Mouse (Mus musculus) heart, embryonic 12.5 days (tissue): Measurements from ENCODE around the gene Fev. TPM values are rescaled to one million over a fixed set of nuclear protein-coding genes. Genes with fewer than 3 reads are reported as not detected.
A peak's percentile ranks its signal among the peaks of the same experiment; 100 is the strongest.

Experiments used
- ATAC-seq: fragments of 200-750 bp; cut with Nextera tagmentation; 2 replicates; pipeline ENCODE4 v1.8.0; 2017; ENCODE audit warnings: moderate TSS enrichment, moderate library complexity; ENCODE audit not compliant: insufficient number of reproducible peaks, low FRiP score
- H3K27ac ChIP-seq: fragments of 300-500 bp; sonication (generic); 2 replicates; pipeline ENCODE4 v1.5.1; 2016; ENCODE audit warnings: mild to moderate bottlenecking, moderate library complexity; ENCODE audit not compliant: poor library complexity, severe bottlenecking
- H3K27me3 ChIP-seq: fragments of 300-500 bp; sonication (generic); replicated peaks from 2 replicates; pipeline ENCODE4 v1.6.1; 2016; ENCODE audit warnings: mild to moderate bottlenecking, moderate library complexity
- H3K36me3 ChIP-seq: fragments of 300-500 bp; sonication (generic); 2 replicates; pipeline ENCODE4 v1.6.1; 2016; ENCODE audit warnings: mild to moderate bottlenecking, moderate library complexity
- H3K4me1 ChIP-seq: fragments of 300-500 bp; sonication (generic); replicated peaks from 2 replicates; pipeline ENCODE4 v1.6.1; 2016; ENCODE audit warnings: mild to moderate bottlenecking
- H3K4me2 ChIP-seq: fragments of 300-500 bp; sonication (generic); 2 replicates; pipeline ENCODE4 v1.6.1; 2016; ENCODE audit warnings: mild to moderate bottlenecking, moderate library complexity
- H3K4me3 ChIP-seq: fragments of 300-500 bp; sonication (generic); 2 replicates; pipeline ENCODE4 v1.5.1; 2016; ENCODE audit warnings: mild to moderate bottlenecking
- H3K9ac ChIP-seq: fragments of 300-500 bp; sonication (generic); 2 replicates; pipeline ENCODE4 v1.6.1; 2016; ENCODE audit warnings: mild to moderate bottlenecking, moderate library complexity
- H3K9me3 ChIP-seq: fragments of 300-500 bp; sonication (generic); replicated peaks from 2 replicates; pipeline ENCODE4 v1.6.1; 2016; ENCODE audit warnings: mild to moderate bottlenecking, moderate library complexity
- WGBS: fragments of 180-500 bp; shearing (Covaris S2); methylation state at CpG from one replicate; pipeline ENCODE4 v1.1.7; 2016; 5-methylcytosine and 5-hydroxymethylcytosine counted together
- polyA plus RNA-seq: library from polyadenylated mRNA; unstranded; fragments of >200 nt; fragmentation: Nextera tagmentation; extraction: Ambion mirVana; gene quantifications from 2 replicates; pipeline ENCODE4 v1.2.1, GENCODE M21; 2016

The Fev gene
- polyA plus RNA-seq, 1 experiment from 2014 or later, result 4.0 TPM

- peaks cover 25% of the 10 kb centered on the region for H3K4me1 ChIP-seq
- H3K27me3 ChIP-seq, result peaks cover 98% of the 10 kb centered on the region
- H3K4me2 ChIP-seq, result no peak overlapping the region
- no peaks in the 10 kb centered on the region for H3K36me3 ChIP-seq
- H3K9ac ChIP-seq, result no peak overlapping the region
- no peak overlapping the region for H3K4me3 ChIP-seq
- no peaks in the 10 kb centered on the region for H3K9me3 ChIP-seq
- H3K27ac ChIP-seq, result no peak overlapping the region
- ATAC-seq, result no peak
- WGBS, result 17% methylated on average over 4 of the region's 4 CpGs
Observed at GRCm38 (mm10) chr1:74894966-74895365, 9.7 kb upstream of the Fev start.

- no peak for ATAC-seq
Observed at GRCm38 (mm10) chr1:74893134-74893855, 8.1 kb upstream of the Fev start, which contains the start of gene Cryba2. TSS of gene Cryba2 (minus strand) at chr1:74893143.

GRCm38 (mm10) chr1:74892351-74893133 lies 7.3 kb upstream of the Fev start:
- Histone ChIP-seq H3K27me3 (peaks cover 88% of the 10 kb centered on the region), H3K4me2 (0 out of 2 replicates have a peak overlapping the region, but pooled peaks have one; percentile 4), H3K4me1 (peaks cover 11% of the 10 kb centered on the region; the same call in 1 of the 2 replicates), H3K9me3 (no peaks in the 10 kb centered on the region), H3K27ac (no peak overlapping the region), H3K9ac (no peak overlapping the region), H3K36me3 (no peaks in the 10 kb centered on the region), H3K4me3 (0 out of 2 replicates have a peak overlapping the region, but pooled peaks have one; percentile 2)
- ATAC-seq, result no peak
- 2% methylated on average over 39 of the region's 39 CpGs for WGBS

More at GRCm38 (mm10) chr1:74893134-74893855, 8.1 kb upstream of the Fev start, which contains the start of gene Cryba2:
- H3K4me3 ChIP-seq, result 0 out of 2 replicates have a peak within 1 kb of the TSS, but pooled peaks have one; percentile 2
- peaks cover 17% of the 10 kb centered on the region for H3K4me1 ChIP-seq
- H3K4me2 ChIP-seq, result 0 out of 2 replicates have a peak within 1 kb of the TSS, but pooled peaks have one; percentile 4
- no peak within 1 kb of the TSS for H3K27ac ChIP-seq
- H3K27me3 ChIP-seq, result peaks cover 90% of the 10 kb centered on the region
- H3K9me3 ChIP-seq, result no peaks in the 10 kb centered on the region
- WGBS, result 4% methylated on average over 25 of the region's 25 CpGs
- H3K36me3 ChIP-seq, result no peaks in the 10 kb centered on the region
- H3K9ac ChIP-seq, result no peak within 1 kb of the TSS

GRCm38 (mm10) chr1:74891513-74891912 lies 6.3 kb upstream of the Fev start:
- ATAC-seq, result no peak
- Histone ChIP-seq H3K9me3 (no peaks in the 10 kb centered on the region), H3K27ac (no peak overlapping the region), H3K9ac (no peak overlapping the region), H3K4me2 (no peak overlapping the region), H3K4me1 (peaks cover 11% of the 10 kb centered on the region; the same call in 1 of the 2 replicates), H3K36me3 (no peaks in the 10 kb centered on the region), H3K4me3 (no peak overlapping the region), H3K27me3 (peaks cover 88% of the 10 kb centered on the region)
- WGBS, result 3% methylated on average over 2 of the region's 8 CpGs

- Histone ChIP-seq H3K4me2 (peak overlapping the region; percentile 76), H3K27ac (peak overlapping the region; percentile 34), H3K4me3 (peak overlapping the region; percentile 53), H3K9me3 (no peaks in the 10 kb centered on the region), H3K9ac (peak overlapping the region; percentile 68), H3K36me3 (no peaks in the 10 kb centered on the region), H3K27me3 (peaks cover 82% of the 10 kb centered on the region), H3K4me1 (peaks cover 34% of the 10 kb centered on the region)
- under 1% methylated on average over 57 of the region's 57 CpGs for WGBS
- ATAC-seq, result peak; percentile 53
Observed at GRCm38 (mm10) chr1:74884196-74885141, 750 bp downstream of the Fev start.

- Histone ChIP-seq H3K27me3 (peaks cover 87% of the 10 kb centered on the region), H3K9me3 (no peaks in the 10 kb centered on the region), H3K9ac (no peak overlapping the region), H3K4me1 (peaks cover 34% of the 10 kb centered on the region), H3K4me3 (no peak overlapping the region), H3K4me2 (no peak overlapping the region), H3K27ac (no peak overlapping the region), H3K36me3 (no peaks in the 10 kb centered on the region)
- no peak for ATAC-seq
- WGBS, result 10% methylated on average over 5 of the region's 5 CpGs
Observed at GRCm38 (mm10) chr1:74883441-74883840, 1.8 kb downstream of the Fev start.

GRCm38 (mm10) chr1:74882828-74883227 lies 2.4 kb downstream of the Fev start:
- H3K9ac ChIP-seq, result 0 out of 2 replicates have a peak overlapping the region, but pooled peaks have one; percentile 25
- WGBS, result 5% methylated on average over 8 of the region's 8 CpGs
- peak overlapping the region; percentile 43 for H3K4me3 ChIP-seq
- no peaks in the 10 kb centered on the region for H3K36me3 ChIP-seq
- peaks cover 90% of the 10 kb centered on the region for H3K27me3 ChIP-seq
- H3K4me2 ChIP-seq, result peak overlapping the region; percentile 72
- no peaks in the 10 kb centered on the region for H3K9me3 ChIP-seq
- peaks cover 34% of the 10 kb centered on the region for H3K4me1 ChIP-seq
- no peak for ATAC-seq
- H3K27ac ChIP-seq, result no peak overlapping the region

GRCm38 (mm10) chr1:74882055-74882734 lies 3.0 kb downstream of the Fev start:
- H3K9me3 ChIP-seq, result no peaks in the 10 kb centered on the region
- H3K36me3 ChIP-seq, result no peaks in the 10 kb centered on the region
- ATAC-seq, result no peak
- peak overlapping the region; percentile 43 for H3K4me3 ChIP-seq
- H3K4me2 ChIP-seq, result peak overlapping the region; percentile 72
- H3K4me1 ChIP-seq, result peaks cover 34% of the 10 kb centered on the region
- 2% methylated on average over 74 of the region's 74 CpGs for WGBS
- no peak overlapping the region for H3K27ac ChIP-seq
- peaks cover 90% of the 10 kb centered on the region for H3K27me3 ChIP-seq
- H3K9ac ChIP-seq, result peak overlapping the region; percentile 25; the same call in 1 of the 2 replicates

GRCm38 (mm10) chr1:74880785-74881360 lies 4.3 kb downstream of the Fev start:
- ATAC-seq, result no peak
- WGBS, result 6% methylated on average over 18 of the region's 18 CpGs
- H3K4me2 ChIP-seq, result peak overlapping the region; percentile 27; the same call in 1 of the 2 replicates

GRCm38 (mm10) chr1:74877199-74877598 lies 8.0 kb downstream of the Fev start:
- Histone ChIP-seq H3K9me3 (no peaks in the 10 kb centered on the region), H3K27me3 (peaks cover 70% of the 10 kb centered on the region), H3K27ac (no peak overlapping the region), H3K4me2 (no peak overlapping the region), H3K36me3 (no peaks in the 10 kb centered on the region), H3K9ac (no peak overlapping the region), H3K4me1 (peaks cover 8% of the 10 kb centered on the region), H3K4me3 (no peak overlapping the region)
- ATAC-seq, result no peak
- WGBS, result 34% methylated on average over 3 of the region's 3 CpGs

More at GRCm38 (mm10) chr1:74880785-74881360, 4.3 kb downstream of the Fev start:
- no peak overlapping the region for H3K27ac ChIP-seq
- H3K27me3 ChIP-seq, result peaks cover 89% of the 10 kb centered on the region
- H3K9me3 ChIP-seq, result no peaks in the 10 kb centered on the region
- peaks cover 33% of the 10 kb centered on the region for H3K4me1 ChIP-seq
- H3K9ac ChIP-seq, result no peak overlapping the region
- H3K4me3 ChIP-seq, result no peak overlapping the region
- no peaks in the 10 kb centered on the region for H3K36me3 ChIP-seq
